Mouse (Mus musculus) C2C12 (cell line): ENCODE results near the gene Zfp652. TPM values are rescaled to one million over a fixed set of nuclear protein-coding genes. Genes with fewer than 3 reads are reported as not detected.

Source experiments
- H3K27me3 ChIP-seq: one replicate; pipeline ENCODE4 v1.6.1; 2011; ENCODE audit not compliant: control insufficient read depth, insufficient read depth, insufficient read length
- H3K36me3 ChIP-seq: one replicate; pipeline ENCODE4 v1.6.1; 2011; ENCODE audit not compliant: control insufficient read depth, insufficient read depth
- H3K4me3 ChIP-seq: one replicate; pipeline ENCODE4 v1.5.1; 2011; ENCODE audit warnings: mild to moderate bottlenecking, control low read depth; ENCODE audit not compliant: poor library complexity, insufficient read depth, severe bottlenecking
- H3K79me2 ChIP-seq: one replicate; pipeline ENCODE4 v1.6.1; 2011; ENCODE audit not compliant: control insufficient read depth, insufficient read depth
- H3K79me3 ChIP-seq: one replicate; pipeline ENCODE4 v1.6.1; 2011; ENCODE audit warnings: low read depth, control low read depth
- H3ac ChIP-seq: one replicate; pipeline ENCODE3; 2011; ENCODE audit warnings: low read depth; ENCODE audit not compliant: control insufficient read depth, insufficient read length
- CEBPB ChIP-seq: IDR thresholded peaks from one replicate; pipeline ENCODE4 v1.6.1; 2011; ENCODE audit warnings: low read depth, mild to moderate bottlenecking, control low read depth, moderate library complexity
- CTCF ChIP-seq: IDR thresholded peaks from one replicate; pipeline ENCODE4 v1.5.1; 2011; ENCODE audit not compliant: control insufficient read depth, insufficient read depth, insufficient read length
- FOSL1 ChIP-seq: IDR thresholded peaks from one replicate; pipeline ENCODE4 v1.8.0; 2011; ENCODE audit warnings: mild to moderate bottlenecking, low read length; ENCODE audit not compliant: poor library complexity, insufficient read depth, severe bottlenecking
- MAX ChIP-seq: IDR thresholded peaks from one replicate; pipeline ENCODE4 v1.6.1; 2011; ENCODE audit warnings: mild to moderate bottlenecking, control low read depth
- MYOD1 ChIP-seq: IDR thresholded peaks from one replicate; pipeline ENCODE4 v1.6.1; 2011; ENCODE audit warnings: low read depth; ENCODE audit not compliant: control insufficient read depth, insufficient read length
- MYOG ChIP-seq: IDR thresholded peaks from one replicate; pipeline ENCODE4 v1.6.1; 2011; ENCODE audit not compliant: control insufficient read depth, insufficient read length; ENCODE audit errors: extremely low read depth
- USF1 ChIP-seq: IDR thresholded peaks from one replicate; pipeline ENCODE4 v1.6.1; 2011; ENCODE audit warnings: low read depth, mild to moderate bottlenecking, control low read depth, moderate library complexity
- polyA plus RNA-seq: library from polyadenylated mRNA; unstranded; fragments of >200 nt; fragmentation: generic; extraction: Trizol; gene quantifications from one replicate; pipeline ENCODE4 v1.2.1, GENCODE M21; 2012; ENCODE audit warnings: missing spikeins

Zfp652 gene
- polyA plus RNA-seq, 1 experiment, result 4.8 TPM

DNA sequence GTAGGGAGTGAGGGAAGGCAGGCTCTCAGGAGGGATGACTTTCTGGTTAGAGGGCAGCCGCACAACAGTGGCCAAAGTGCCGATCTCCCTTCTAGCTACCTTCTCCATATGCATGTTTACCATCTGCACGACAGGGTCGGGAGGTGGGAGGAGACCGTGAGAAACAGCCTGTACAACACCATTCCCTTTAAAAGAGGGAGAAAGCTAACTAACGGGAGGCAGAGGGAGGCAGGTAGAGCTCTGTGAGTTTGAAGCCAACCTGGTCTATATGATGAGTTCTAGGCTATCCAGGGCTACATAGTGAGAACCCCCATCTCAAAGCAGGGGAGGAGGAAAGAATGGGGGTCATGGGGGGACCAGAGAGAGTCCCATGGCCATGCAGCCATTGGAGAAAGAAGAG lies 123.4 kb downstream of the Zfp652 start:
- no peak overlapping the region for H3ac ChIP-seq
- no peaks in the 10 kb centered on the region for H3K36me3 ChIP-seq
- no peak overlapping the region for H3K4me3 ChIP-seq
- no peaks in the 10 kb centered on the region for H3K79me2 ChIP-seq
- H3K79me3 ChIP-seq, result no peaks in the 10 kb centered on the region
- H3K27me3 ChIP-seq, result no peaks in the 10 kb centered on the region
- TF ChIP-seq CTCF, result no peak

- TF ChIP-seq FOSL1, result no peak
- no peaks in the 10 kb centered on the region for H3K79me2 ChIP-seq
- H3K36me3 ChIP-seq, result no peaks in the 10 kb centered on the region
- H3K4me3 ChIP-seq, result no peak overlapping the region
- H3K27me3 ChIP-seq, result no peaks in the 10 kb centered on the region
- H3K79me3 ChIP-seq, result no peaks in the 10 kb centered on the region
- no peak overlapping the region for H3ac ChIP-seq
Observed at GRCm38 (mm10) chr11:95836433-95836832, 124.0 kb downstream of the Zfp652 start.

DNA sequence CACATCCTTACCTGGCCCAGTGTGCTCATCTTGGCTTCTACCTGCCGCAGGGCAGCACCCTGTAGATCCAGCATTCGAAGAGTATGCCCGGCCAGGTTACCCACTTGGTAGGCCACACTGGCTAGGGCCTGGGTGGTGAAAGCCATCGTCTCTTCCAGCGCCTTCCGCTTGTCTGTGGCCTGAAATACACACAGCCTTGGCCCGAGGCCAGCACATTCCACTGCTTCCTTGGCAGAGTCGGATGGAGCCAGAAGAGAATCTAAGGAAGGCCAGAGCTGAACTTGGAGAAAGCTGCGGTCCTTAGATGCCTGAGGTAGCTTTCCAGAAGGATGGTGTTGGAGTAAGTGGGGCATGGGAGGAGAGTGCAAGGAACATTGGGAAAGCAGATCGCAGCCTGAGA lies 124.6 kb downstream of the Zfp652 start, which contains the start of gene Gngt2:
Gene Gngt2, plus strand, starts transcription at position 158 of the 400 bp plus-strand sequence.
- TF ChIP-seq MYOD1, result no peak
- no peak for TF ChIP-seq USF1
- TF ChIP-seq CEBPB, result no peak
- TF ChIP-seq MAX, result no peak
- no peak for TF ChIP-seq FOSL1
- TF ChIP-seq CTCF, result no peak
- TF ChIP-seq MYOG, result no peak
- no peaks in the 10 kb centered on the region for H3K79me2 ChIP-seq
- no peaks in the 10 kb centered on the region for H3K79me3 ChIP-seq
- H3K4me3 ChIP-seq, result no peak within 1 kb of the TSS
- H3K27me3 ChIP-seq, result no peaks in the 10 kb centered on the region
- no peaks in the 10 kb centered on the region for H3K36me3 ChIP-seq
- no peak within 1 kb of the TSS for H3ac ChIP-seq

DNA sequence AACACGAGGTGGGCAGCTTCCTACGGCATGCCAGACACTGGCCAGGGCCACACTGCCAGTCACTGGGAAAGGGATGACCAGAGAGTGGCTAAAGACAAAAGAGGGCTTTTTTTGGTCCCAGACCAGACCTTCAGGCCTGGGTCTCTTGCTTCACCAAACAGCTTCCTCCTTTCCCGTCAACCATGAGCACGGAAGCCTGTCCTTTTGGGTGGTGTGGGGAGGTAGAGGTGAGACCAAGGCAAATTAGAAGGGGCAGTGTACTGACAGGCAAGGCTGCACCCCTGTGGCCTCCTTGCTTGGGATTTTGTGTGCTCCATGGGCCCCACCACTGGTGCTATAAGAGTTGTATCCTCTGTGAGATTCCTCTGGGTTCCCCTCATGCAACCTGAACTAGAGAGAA lies 126.1 kb downstream of the Zfp652 start:
- no peaks in the 10 kb centered on the region for H3K27me3 ChIP-seq
- no peaks in the 10 kb centered on the region for H3K79me2 ChIP-seq
- no peak overlapping the region for H3K4me3 ChIP-seq

GRCm38 (mm10) chr11:95838999-95839868 lies 126.8 kb downstream of the Zfp652 start:
- Histone ChIP-seq H3K79me3 (no peaks in the 10 kb centered on the region), H3K4me3 (no peak overlapping the region), H3K36me3 (no peaks in the 10 kb centered on the region), H3K27me3 (no peaks in the 10 kb centered on the region), H3K79me2 (no peaks in the 10 kb centered on the region), H3ac (no peak overlapping the region)
- TF ChIP-seq USF1 (no peak), FOSL1 (no peak), MAX (no peak), CEBPB (no peak), MYOD1 (no peak), CTCF (no peak), MYOG (no peak)

More for the DNA sequence above, 126.1 kb downstream of the Zfp652 start:
- H3K79me3 ChIP-seq, result no peaks in the 10 kb centered on the region
- TF ChIP-seq MYOD1 (no peak), FOSL1 (no peak), CEBPB (no peak), CTCF (no peak)
- no peak overlapping the region for H3ac ChIP-seq
- H3K36me3 ChIP-seq, result no peaks in the 10 kb centered on the region

- H3ac ChIP-seq, result no peak overlapping the region
- H3K4me3 ChIP-seq, result no peak overlapping the region
- no peaks in the 10 kb centered on the region for H3K27me3 ChIP-seq
- TF ChIP-seq MYOG, result no peak
- no peak for TF ChIP-seq MYOD1
- TF ChIP-seq MAX, result no peak
- no peak for TF ChIP-seq CTCF
- no peak for TF ChIP-seq CEBPB
- no peak for TF ChIP-seq USF1
- TF ChIP-seq FOSL1, result no peak
- no peaks in the 10 kb centered on the region for H3K79me2 ChIP-seq
- H3K79me3 ChIP-seq, result no peaks in the 10 kb centered on the region
- no peaks in the 10 kb centered on the region for H3K36me3 ChIP-seq
Observed at GRCm38 (mm10) chr11:95840694-95841497, 128.4 kb downstream of the Zfp652 start.
